Mouse (Mus musculus) kidney, adult 11 months (tissue): ENCODE measurements at regions not wholly inside any gene's neighbourhood (a gene's known extent, or its start where the extent isn't known, plus 50 kb on each side); places are given as distances from the start of the nearest gene placed in this dataset.

Source experiments
- DNase-seq: peaks from one replicate; pipeline ENCODE4 v3.0.0; 2022

- no peak for DNase-seq
Observed at GRCm38 (mm10) chr2:170945401-170946105, 213.9 kb downstream of the Dok5 start.

GRCm38 (mm10) chr2:170946106-170946657 is 214.6 kb downstream of the Dok5 start:
- DNase-seq = peak; percentile 37

GRCm38 (mm10) chr2:170947236-170947635 is 215.6 kb downstream of the Dok5 start:
- DNase-seq = no peak

- no peak for DNase-seq
Observed at GRCm38 (mm10) chr2:170954626-170955025, 223.0 kb downstream of the Dok5 start.

- no peak for DNase-seq
Observed at GRCm38 (mm10) chr2:170956766-170957165, 225.2 kb downstream of the Dok5 start.

- no peak for DNase-seq
Observed at GRCm38 (mm10) chr2:170960396-170960795, 228.8 kb downstream of the Dok5 start.

- DNase-seq = peak; percentile 11
Observed at GRCm38 (mm10) chr2:170962481-170962880, 230.9 kb downstream of the Dok5 start.

GRCm38 (mm10) chr2:170969430-170969829 is 237.8 kb downstream of the Dok5 start:
- no peak for DNase-seq

- DNase-seq = no peak
Observed at GRCm38 (mm10) chr2:170985357-170985756, 253.8 kb downstream of the Dok5 start.

GRCm38 (mm10) chr2:170998378-170998777 is 266.8 kb downstream of the Dok5 start:
- DNase-seq = no peak

GRCm38 (mm10) chr2:171000165-171000564 is 268.6 kb downstream of the Dok5 start:
- no peak for DNase-seq

- DNase-seq = no peak
Observed at GRCm38 (mm10) chr2:171028481-171028880, 296.9 kb downstream of the Dok5 start.
